In the genomic region with DNA sequence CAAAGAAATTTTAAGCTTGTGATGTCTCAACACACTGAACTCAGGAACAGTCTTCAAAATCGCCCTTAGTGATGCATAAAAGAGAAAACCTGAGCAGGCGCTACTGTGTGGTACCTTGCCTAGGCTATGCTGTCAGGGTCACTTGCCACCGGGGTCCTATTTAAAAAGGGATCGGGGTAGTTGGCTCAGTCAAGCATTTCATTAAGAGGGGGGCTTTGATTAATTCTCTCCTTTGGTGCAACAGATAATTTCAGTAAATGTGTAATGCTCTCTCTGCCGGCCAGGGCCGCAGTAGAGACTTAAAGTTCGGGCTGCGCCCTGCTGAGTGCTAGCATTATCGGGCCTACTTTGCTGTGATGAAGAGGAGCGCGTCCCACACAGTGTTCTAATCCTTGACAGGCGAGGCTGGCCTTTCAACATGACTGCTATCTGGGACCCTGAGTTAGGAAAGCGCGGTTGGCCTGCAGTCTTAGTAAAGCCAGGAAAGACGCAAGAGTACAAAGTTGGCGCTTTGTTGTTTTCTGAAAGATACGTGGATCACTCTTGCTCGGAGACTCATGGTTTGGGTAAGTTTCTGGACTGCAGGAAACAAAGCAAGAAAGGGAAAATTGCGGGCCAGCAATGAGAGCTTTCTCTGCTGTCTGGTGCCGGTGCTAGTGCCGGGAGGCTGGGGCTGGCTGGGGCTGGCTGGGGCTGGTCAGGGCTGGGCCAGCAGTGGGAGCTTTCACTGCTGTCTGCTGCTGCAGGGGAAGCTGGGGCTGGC, we compare ENCODE assay signal across 9 mouse cellular contexts.
DNase-seq lines count a peak whose midpoint lies in the region; ATAC-seq and TF ChIP-seq lines count a peak whose summit lies in the region.
"Had no signal": no experiment of that assay in that cellular context is flagged by ENCODE, and none has a peak within 500 bp of the region (broad histone marks: within the 10 kb centered on the region; RNA-seq: fewer than 3 reads in every experiment).

No protein-coding gene starts in this region.

- no peaks in the 10 kb centered on the region for H3K36me3 ChIP-seq in liver, postnatal 0 days (replicated peaks; ENCODE audit: insufficient read depth, low read length)
- no peaks in the 10 kb centered on the region for H3K36me3 ChIP-seq in forebrain, embryonic 13.5 days (ENCODE audit: poor library complexity, severe bottlenecking)
- no peaks in the 10 kb centered on the region for H3K36me3 ChIP-seq in midbrain, embryonic 16.5 days (ENCODE audit: control insufficient read depth, insufficient read depth, low read length)

- ATAC-seq in liver, postnatal 0 days = no peak
- ATAC-seq in forebrain, embryonic 13.5 days = peak; percentile 64; the same call in 1 of the 2 replicates
- ATAC-seq in midbrain, embryonic 16.5 days = peak; percentile 76; the same call in 1 of the 2 replicates

- no peak for TF ChIP-seq EP300 in liver, postnatal 0 days (IDR thresholded peaks at IDR 0.05; ENCODE audit: low read depth)

- no peaks in the 10 kb centered on the region for H3K4me1 ChIP-seq in liver, postnatal 0 days (ENCODE audit: insufficient read depth)
- peaks cover 21% of the 10 kb centered on the region for H3K4me1 ChIP-seq in forebrain, embryonic 13.5 days
- peaks cover 2% of the 10 kb centered on the region; the same call in 1 of the 2 replicates for H3K4me1 ChIP-seq in midbrain, embryonic 16.5 days (ENCODE audit: control insufficient read depth, insufficient read depth, low read length)
- no peaks in the 10 kb centered on the region for H3K4me1 ChIP-seq in cerebellum, adult 2 months (ENCODE audit: control insufficient read depth, insufficient read depth, low read length)

- peak; percentile 7 for DNase-seq in liver
- no peak for DNase-seq in liver, postnatal 0 days
- DNase-seq in kidney, adult 18-20 months = peak; percentile 57
- no peak for DNase-seq in cerebellum, adult 2 months
- no peak for DNase-seq in thymus, postnatal 14 days
- DNase-seq in urinary bladder, adult 18-20 months (ENCODE audit: low spot score in 2 of 2) = no peak
- DNase-seq: lung, adult 18-20 months had no signal

- TF ChIP-seq CTCF in liver, postnatal 0 days (IDR thresholded peaks at IDR 0.05; ENCODE audit: low read depth) = no peak
- TF ChIP-seq CTCF in cerebellum, adult 2 months (IDR thresholded peaks at IDR 0.05; ENCODE audit: borderline replicate concordance, insufficient read depth, low read depth, low read length) = no peak

- no peak overlapping the region for H3K4me3 ChIP-seq in liver, postnatal 0 days (ENCODE audit: low read depth, low read length)
- peak overlapping the region; percentile 12; the same call in 1 of the 2 replicates for H3K4me3 ChIP-seq in forebrain, embryonic 13.5 days
- H3K4me3 ChIP-seq in midbrain, embryonic 16.5 days (ENCODE audit: low read depth, low read length) = no peak overlapping the region; the same call in 1 of the 2 replicates
- no peak overlapping the region for H3K4me3 ChIP-seq in cerebellum, adult 2 months (replicated peaks; ENCODE audit: insufficient read depth, low read depth, low read length)

- no peak overlapping the region for H3K9ac ChIP-seq in liver, postnatal 0 days (replicated peaks)
- H3K9ac ChIP-seq in forebrain, embryonic 13.5 days = no peak overlapping the region
- no peak overlapping the region for H3K9ac ChIP-seq in midbrain, embryonic 16.5 days (ENCODE audit: low read depth, low read length)

- no peak for TF ChIP-seq POLR2A in cerebellum, adult 2 months (IDR thresholded peaks at IDR 0.05; ENCODE audit: borderline replicate concordance, insufficient read depth, low read length)

- H3K4me2 ChIP-seq in liver, postnatal 0 days (ENCODE audit: low read depth, low read length) = no peak overlapping the region
- peak overlapping the region; percentile 37 for H3K4me2 ChIP-seq in forebrain, embryonic 13.5 days
- peak overlapping the region; percentile 18; the same call in 1 of the 2 replicates for H3K4me2 ChIP-seq in midbrain, embryonic 16.5 days (ENCODE audit: low read length)

- 60% methylated on average over 21 of the region's 21 CpGs for WGBS in liver, postnatal 0 days (ENCODE audit: insufficient replicate concordance)
- WGBS in forebrain, embryonic 13.5 days = 12% methylated on average over 21 of the region's 21 CpGs
- 11% methylated on average over 21 of the region's 21 CpGs for WGBS in midbrain, embryonic 16.5 days
- 72% methylated on average over 21 of the region's 21 CpGs for WGBS in cerebellum, adult 2 months

- H3K27ac ChIP-seq in liver, postnatal 0 days (ENCODE audit: low read depth) = no peak overlapping the region
- H3K27ac ChIP-seq in forebrain, embryonic 13.5 days = peak overlapping the region; percentile 41
- peak overlapping the region; percentile 46; the same call in 1 of the 2 replicates for H3K27ac ChIP-seq in midbrain, embryonic 16.5 days (ENCODE audit: low read length)
- no peak overlapping the region for H3K27ac ChIP-seq in cerebellum, adult 2 months (ENCODE audit: insufficient read depth, low read length)

- no peaks in the 10 kb centered on the region for H3K9me3 ChIP-seq in liver, postnatal 0 days (ENCODE audit: low read length)
- H3K9me3 ChIP-seq in forebrain, embryonic 13.5 days (replicated peaks) = no peaks in the 10 kb centered on the region
- no peaks in the 10 kb centered on the region for H3K9me3 ChIP-seq in midbrain, embryonic 16.5 days (replicated peaks; ENCODE audit: control insufficient read depth, low read length, poor library complexity, severe bottlenecking)

- no peaks in the 10 kb centered on the region for H3K27me3 ChIP-seq in liver, postnatal 0 days (ENCODE audit: insufficient read depth, low read length)
- peaks cover 41% of the 10 kb centered on the region for H3K27me3 ChIP-seq in forebrain, embryonic 13.5 days
- peaks cover 42% of the 10 kb centered on the region for H3K27me3 ChIP-seq in midbrain, embryonic 16.5 days (ENCODE audit: control insufficient read depth, insufficient read depth, low read depth, low read length)
- no peaks in the 10 kb centered on the region for H3K27me3 ChIP-seq in cerebellum, adult 2 months (ENCODE audit: control insufficient read depth, insufficient read depth, low read length)

Comparison
In these comparisons a context has a peak if more than half of its experiments do, and no peak if none do; other contexts are left out.
1. DNase-seq: peak in liver (single experiment) and kidney, adult 18-20 months (single experiment); none in liver, postnatal 0 days (single experiment), cerebellum, adult 2 months (0 of 2), thymus, postnatal 14 days (single experiment) and urinary bladder, adult 18-20 months (0 of 2).
2. H3K27ac ChIP-seq: peak in forebrain, embryonic 13.5 days (single experiment) and midbrain, embryonic 16.5 days (single experiment); none in liver, postnatal 0 days (single experiment) and cerebellum, adult 2 months (single experiment).